Mouse (Mus musculus) kidney, adult 2 months (tissue): ENCODE data around the gene Col12a1. TPM values are rescaled to one million over a fixed set of nuclear protein-coding genes. Genes with fewer than 3 reads are reported as not detected.

Source experiments
- DNase-seq: peaks from one replicate; pipeline ENCODE4 v3.0.0; 2021
- H3K27ac ChIP-seq: fragments of 200-500 bp; 2 replicates; pipeline ENCODE4 v1.5.1; 2012; ENCODE audit warnings: low read depth, low read length, control low read depth, inconsistent platforms; ENCODE audit not compliant: insufficient read depth
- H3K27me3 ChIP-seq: fragments of 200-500 bp; replicated peaks from 2 replicates; pipeline ENCODE4 v1.6.1; 2012; ENCODE audit warnings: mild to moderate bottlenecking, moderate library complexity, low read length, inconsistent platforms; ENCODE audit not compliant: control insufficient read depth, insufficient read depth
- H3K36me3 ChIP-seq: fragments of 200-500 bp; 2 replicates; pipeline ENCODE4 v1.6.1; 2012; ENCODE audit warnings: mild to moderate bottlenecking, moderate library complexity, low read length, inconsistent platforms; ENCODE audit not compliant: control insufficient read depth, insufficient read depth
- H3K4me1 ChIP-seq: fragments of 200-500 bp; 2 replicates; pipeline ENCODE4 v1.6.1; 2011; ENCODE audit warnings: low read length; ENCODE audit not compliant: control insufficient read depth, insufficient read depth
- H3K4me3 ChIP-seq: fragments of 200-500 bp; 2 replicates; pipeline ENCODE4 v1.5.1; 2011; ENCODE audit warnings: mild to moderate bottlenecking, low read depth, low read length, control low read depth; ENCODE audit not compliant: insufficient read depth
- CTCF ChIP-seq: fragments of 200-500 bp; conservative IDR thresholded peaks from 2 replicates; pipeline ENCODE4 v1.5.1; 2011; ENCODE audit warnings: low read depth, mild to moderate bottlenecking, control low read depth, low read length, moderate library complexity, mixed read lengths; ENCODE audit not compliant: insufficient read depth, insufficient read length
- POLR2A ChIP-seq: fragments of 200-500 bp; IDR thresholded peaks from one replicate; pipeline ENCODE4 v1.6.1; 2011; ENCODE audit warnings: low read depth, low read length, control low read depth
- WGBS: fragments of 180-500 bp; shearing (Covaris S2); methylation state at CpG from one replicate; pipeline ENCODE4 v1.1.7; 2018; 5-methylcytosine and 5-hydroxymethylcytosine counted together
- polyA plus RNA-seq: library from polyadenylated mRNA; depleted of rRNA; stranded (reverse); fragments of >200 nt; gene quantifications from 2 replicates; pipeline ENCODE4 v1.2.3, GENCODE M21; 2012

Col12a1 gene
- polyA plus RNA-seq, 1 experiment: 7.1 TPM

- Histone ChIP-seq H3K27me3 (no peaks in the 10 kb centered on the region), H3K27ac (no peak overlapping the region), H3K4me3 (no peak overlapping the region), H3K36me3 (no peaks in the 10 kb centered on the region), H3K4me1 (no peaks in the 10 kb centered on the region; the same call in 1 of the 2 replicates)
- no peak for DNase-seq
- TF ChIP-seq CTCF: no peak
- TF ChIP-seq POLR2A: no peak
- 72% methylated on average over 5 of the region's 5 CpGs for WGBS
Observed at GRCm38 (mm10) chr9:79616040-79616439, 102.6 kb downstream of the Col12a1 start.

GRCm38 (mm10) chr9:79610286-79610685, 108.3 kb downstream of the Col12a1 start:
- Histone ChIP-seq H3K27ac (peak overlapping the region; percentile 62), H3K27me3 (no peaks in the 10 kb centered on the region), H3K4me1 (no peaks in the 10 kb centered on the region), H3K4me3 (no peak overlapping the region), H3K36me3 (no peaks in the 10 kb centered on the region)
- peak; percentile 93 for DNase-seq
- TF ChIP-seq POLR2A: no peak
- TF ChIP-seq CTCF: no peak
- 55% methylated on average over 6 of the region's 6 CpGs for WGBS

GRCm38 (mm10) chr9:79609661-79610060, 109.0 kb downstream of the Col12a1 start:
- Histone ChIP-seq H3K27ac (no peak overlapping the region), H3K27me3 (no peaks in the 10 kb centered on the region), H3K36me3 (no peaks in the 10 kb centered on the region), H3K4me3 (no peak overlapping the region), H3K4me1 (no peaks in the 10 kb centered on the region)
- TF ChIP-seq CTCF (no peak), POLR2A (no peak)
- no peak for DNase-seq
- 78% methylated on average over 4 of the region's 4 CpGs for WGBS

- H3K4me3 ChIP-seq: no peak overlapping the region
- peaks cover 6% of the 10 kb centered on the region; the same call in 1 of the 2 replicates for H3K4me1 ChIP-seq
- no peak for DNase-seq
- H3K27ac ChIP-seq: no peak overlapping the region
- 68% methylated on average over 1 of the region's 1 CpGs for WGBS
- no peaks in the 10 kb centered on the region for H3K27me3 ChIP-seq
- TF ChIP-seq POLR2A (no peak), CTCF (no peak)
- H3K36me3 ChIP-seq: no peaks in the 10 kb centered on the region
Observed at GRCm38 (mm10) chr9:79608795-79609194, 109.8 kb downstream of the Col12a1 start.

- Histone ChIP-seq H3K27ac (no peak overlapping the region), H3K27me3 (no peaks in the 10 kb centered on the region), H3K4me1 (peaks cover 6% of the 10 kb centered on the region; the same call in 1 of the 2 replicates), H3K4me3 (no peak overlapping the region), H3K36me3 (no peaks in the 10 kb centered on the region)
- WGBS: 63% methylated on average over 4 of the region's 4 CpGs
- TF ChIP-seq CTCF (no peak), POLR2A (no peak)
- DNase-seq: peak; percentile 40
Observed at GRCm38 (mm10) chr9:79608062-79608531, 110.5 kb downstream of the Col12a1 start.

- TF ChIP-seq POLR2A (no peak), CTCF (no peak)
- Histone ChIP-seq H3K4me3 (no peak overlapping the region), H3K27ac (no peak overlapping the region), H3K36me3 (no peaks in the 10 kb centered on the region), H3K27me3 (no peaks in the 10 kb centered on the region), H3K4me1 (peaks cover 6% of the 10 kb centered on the region; the same call in 1 of the 2 replicates)
- 71% methylated on average over 5 of the region's 5 CpGs for WGBS
- no peak for DNase-seq
Observed at GRCm38 (mm10) chr9:79606122-79606521, 112.5 kb downstream of the Col12a1 start.

GRCm38 (mm10) chr9:79605722-79606121, 112.9 kb downstream of the Col12a1 start:
- WGBS: 65% methylated on average over 5 of the region's 5 CpGs
- Histone ChIP-seq H3K27me3 (no peaks in the 10 kb centered on the region), H3K27ac (no peak overlapping the region), H3K4me3 (no peak overlapping the region), H3K36me3 (no peaks in the 10 kb centered on the region), H3K4me1 (peaks cover 6% of the 10 kb centered on the region; the same call in 1 of the 2 replicates)
- no peak for TF ChIP-seq POLR2A
- TF ChIP-seq CTCF: no peak
- no peak for DNase-seq

GRCm38 (mm10) chr9:79604546-79604945, 114.1 kb downstream of the Col12a1 start:
- Histone ChIP-seq H3K36me3 (no peaks in the 10 kb centered on the region), H3K27me3 (no peaks in the 10 kb centered on the region), H3K27ac (peak overlapping the region; percentile 45; the same call in 1 of the 2 replicates), H3K4me1 (peaks cover 8% of the 10 kb centered on the region; the same call in 1 of the 2 replicates), H3K4me3 (no peak overlapping the region)
- TF ChIP-seq CTCF: no peak
- no peak for TF ChIP-seq POLR2A
- 81% methylated on average over 3 of the region's 3 CpGs for WGBS
- peak; percentile 86 for DNase-seq
